Mouse (Mus musculus) limb, embryonic 15.5 days (tissue): ENCODE data around the gene Gid8. TPM values are rescaled to one million over a fixed set of nuclear protein-coding genes. Genes with fewer than 3 reads are reported as not detected.

Experiments
- ATAC-seq: fragments of 200-750 bp; cut with Nextera tagmentation; 2 replicates; pipeline ENCODE4 v1.8.0; 2017; ENCODE audit warnings: low read depth, moderate TSS enrichment; ENCODE audit not compliant: insufficient number of reproducible peaks, low FRiP score, low TSS enrichment
- H3K27ac ChIP-seq: fragments of 300-500 bp; sonication (generic); 2 replicates; pipeline ENCODE4 v1.5.1; 2015; ENCODE audit warnings: moderate library complexity, mild to moderate bottlenecking, inconsistent platforms
- H3K27me3 ChIP-seq: fragments of 300-500 bp; sonication (generic); 2 replicates; pipeline ENCODE4 v1.6.1; 2015; ENCODE audit warnings: inconsistent platforms
- H3K36me3 ChIP-seq: fragments of 300-500 bp; sonication (generic); 2 replicates; pipeline ENCODE4 v1.6.1; 2015; ENCODE audit warnings: inconsistent platforms
- H3K4me1 ChIP-seq: fragments of 300-500 bp; sonication (generic); 2 replicates; pipeline ENCODE4 v1.6.1; 2015; ENCODE audit warnings: inconsistent platforms
- H3K4me2 ChIP-seq: fragments of 300-500 bp; sonication (generic); 2 replicates; pipeline ENCODE4 v1.6.1; 2015; ENCODE audit warnings: mild to moderate bottlenecking, inconsistent platforms
- H3K4me3 ChIP-seq: fragments of 300-500 bp; sonication (generic); 2 replicates; pipeline ENCODE4 v1.5.1; 2015; ENCODE audit warnings: mild to moderate bottlenecking, inconsistent platforms
- H3K9ac ChIP-seq: fragments of 300-500 bp; sonication (generic); 2 replicates; pipeline ENCODE4 v1.6.1; 2015; ENCODE audit warnings: inconsistent platforms
- H3K9me3 ChIP-seq: fragments of 300-500 bp; sonication (generic); 2 replicates; pipeline ENCODE4 v1.6.1; 2016; ENCODE audit warnings: inconsistent platforms
- WGBS: fragments of 180-500 bp; shearing (Covaris S2); methylation state at CpG from one replicate; pipeline ENCODE4 v1.1.7; 2015; 5-methylcytosine and 5-hydroxymethylcytosine counted together
- polyA plus RNA-seq: library from polyadenylated mRNA; unstranded; fragments of >200 nt; fragmentation: Nextera tagmentation; extraction: Ambion mirVana; gene quantifications from 2 replicates; pipeline ENCODE4 v1.2.1, GENCODE M21; 2015

Gid8 gene
- polyA plus RNA-seq = 73.7 and 76.1 TPM in 2 replicates

DNA sequence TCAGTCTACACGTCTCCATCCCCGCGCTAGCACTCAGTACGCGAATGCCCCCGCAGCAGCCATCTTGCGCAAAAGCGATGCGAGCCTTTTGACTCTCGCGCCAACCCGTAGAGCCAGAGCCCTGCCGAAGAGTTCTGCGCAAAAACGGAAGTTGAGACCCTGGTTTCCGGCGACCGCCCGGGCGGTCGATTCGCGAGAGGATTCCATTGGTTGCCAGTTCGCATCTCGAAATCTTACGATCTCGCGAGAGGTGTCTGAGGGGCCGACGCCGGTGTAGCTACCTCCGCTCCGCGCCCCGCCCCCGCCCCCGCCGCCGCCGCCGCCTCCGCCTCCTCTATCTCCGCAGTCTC, at the start of gene Gid8, which contains the start of gene Dido1:
Gene Gid8, plus strand, starts transcription at position 195 of the 350 bp plus-strand sequence.
Gene Dido1, minus strand, starts transcription at position 77 of the 350 bp plus-strand sequence.
- Histone ChIP-seq H3K36me3 (peaks cover 24% of the 10 kb centered on the region), H3K4me1 (peaks cover 18% of the 10 kb centered on the region), H3K27me3 (no peaks in the 10 kb centered on the region), H3K4me2 (peak within 1 kb of the TSS; percentile 68), H3K9ac (peak within 1 kb of the TSS; percentile 100), H3K9me3 (no peaks in the 10 kb centered on the region), H3K4me3 (peak within 1 kb of the TSS; percentile 99), H3K27ac (peak within 1 kb of the TSS; percentile 93)
- ATAC-seq = peak; percentile 93
- under 1% methylated on average over 43 of the region's 43 CpGs for WGBS

DNA sequence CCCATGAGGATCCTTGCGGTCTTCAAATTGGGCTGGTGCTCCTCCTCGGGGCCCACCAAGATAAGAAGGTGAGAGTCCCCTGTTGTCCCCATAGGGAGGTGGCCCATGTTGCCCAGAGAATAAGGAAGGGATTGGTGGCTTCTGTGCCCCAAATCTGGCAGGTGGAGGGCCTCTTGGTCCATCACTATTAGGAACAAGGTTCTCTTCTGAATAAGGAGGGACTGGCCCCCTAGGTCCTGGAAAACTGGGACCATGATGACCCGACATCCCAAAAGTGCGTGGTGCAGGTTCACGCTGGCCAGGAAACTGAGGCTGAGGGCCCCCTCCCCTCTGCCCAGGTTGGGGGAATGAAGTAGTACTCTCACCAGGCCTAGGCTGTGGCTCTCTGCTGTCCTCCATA, 49.4 kb upstream of the Gid8 start:
- no peaks in the 10 kb centered on the region for H3K27me3 ChIP-seq
- no peak overlapping the region for H3K9ac ChIP-seq
- ATAC-seq = no peak
- WGBS = 89% methylated on average over 5 of the region's 5 CpGs
- H3K4me2 ChIP-seq = no peak overlapping the region
- H3K4me1 ChIP-seq = peaks cover 10% of the 10 kb centered on the region; the same call in 1 of the 2 replicates
- H3K27ac ChIP-seq = no peak overlapping the region
- H3K36me3 ChIP-seq = peaks cover 32% of the 10 kb centered on the region
- no peaks in the 10 kb centered on the region for H3K9me3 ChIP-seq
- H3K4me3 ChIP-seq = no peak overlapping the region

DNA sequence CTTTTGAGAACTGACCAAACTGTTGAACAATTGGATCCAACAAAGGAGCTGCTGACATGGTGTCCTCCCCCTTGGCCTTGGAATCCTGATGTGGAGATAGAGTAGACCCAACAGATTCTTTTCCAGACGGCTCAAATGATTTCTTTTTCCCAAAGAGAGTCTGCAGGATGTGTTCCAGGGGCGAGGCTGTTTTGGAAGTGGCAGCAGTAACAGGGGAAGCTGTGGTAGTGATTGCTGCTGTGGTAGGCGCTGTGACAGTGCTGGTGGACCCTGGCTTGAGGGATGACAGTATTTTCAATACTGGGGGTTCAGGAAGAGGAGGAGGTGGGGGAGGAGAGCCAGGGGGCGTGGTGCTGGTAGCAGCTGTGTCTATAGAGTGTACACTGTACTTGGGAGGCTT, 47.9 kb upstream of the Gid8 start:
- WGBS = 83% methylated on average over 4 of the region's 4 CpGs
- H3K27ac ChIP-seq = no peak overlapping the region
- no peaks in the 10 kb centered on the region for H3K27me3 ChIP-seq
- H3K9ac ChIP-seq = no peak overlapping the region
- ATAC-seq = no peak
- peaks cover 10% of the 10 kb centered on the region; the same call in 1 of the 2 replicates for H3K4me1 ChIP-seq
- H3K4me3 ChIP-seq = no peak overlapping the region
- no peaks in the 10 kb centered on the region for H3K9me3 ChIP-seq
- H3K4me2 ChIP-seq = no peak overlapping the region
- peaks cover 46% of the 10 kb centered on the region for H3K36me3 ChIP-seq

DNA sequence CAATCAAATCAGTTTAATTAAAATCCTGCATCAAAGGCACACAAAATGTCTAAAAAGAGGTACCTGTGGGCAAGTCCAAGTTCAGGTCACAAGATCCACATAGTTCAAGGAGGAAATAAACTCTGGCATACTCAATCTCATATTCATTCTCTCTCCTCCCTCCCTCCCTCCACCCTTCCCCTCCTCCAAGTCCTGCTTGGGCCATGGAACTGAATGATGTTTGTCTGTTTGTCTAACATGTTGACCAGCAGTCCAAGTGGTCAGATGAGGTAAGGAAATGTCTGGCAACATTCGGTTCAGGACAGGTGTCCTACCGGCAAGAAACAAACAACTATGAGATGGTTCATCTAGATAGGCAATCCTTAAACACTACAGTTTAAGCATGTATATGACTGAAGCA, 33.2 kb upstream of the Gid8 start:
- Histone ChIP-seq H3K27me3 (no peaks in the 10 kb centered on the region), H3K4me3 (no peak overlapping the region), H3K4me2 (no peak overlapping the region), H3K4me1 (peaks cover 2% of the 10 kb centered on the region; the same call in 1 of the 2 replicates), H3K36me3 (peaks cover 46% of the 10 kb centered on the region), H3K27ac (no peak overlapping the region), H3K9ac (no peak overlapping the region), H3K9me3 (no peaks in the 10 kb centered on the region)
- WGBS = 92% methylated on average over 2 of the region's 2 CpGs
- ATAC-seq = no peak

DNA sequence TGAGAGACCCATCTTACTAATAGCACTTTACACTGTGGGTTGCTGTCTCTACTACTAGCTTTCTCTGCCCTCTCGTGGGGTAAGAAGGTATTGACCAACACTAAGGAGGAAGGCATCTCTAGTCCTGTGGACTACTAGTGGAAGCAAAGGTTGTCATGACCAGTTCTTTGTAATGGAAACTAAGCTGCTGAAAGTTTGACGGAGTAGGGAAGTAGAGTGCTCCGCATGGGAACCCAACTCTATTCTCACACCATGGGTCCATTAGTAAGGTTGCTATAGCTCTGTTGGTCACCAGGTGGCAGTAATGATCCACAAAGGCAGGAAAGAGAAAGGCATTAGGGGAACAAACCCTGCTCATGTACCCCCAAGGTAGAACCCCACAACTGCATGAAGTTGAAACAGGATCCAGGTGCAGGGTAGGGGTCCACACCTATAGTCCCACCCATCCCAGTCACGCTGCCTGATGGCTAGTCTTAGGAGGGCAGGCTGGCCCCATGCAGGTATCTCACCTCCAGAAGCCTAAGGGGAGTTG, 31.2 kb upstream of the Gid8 start:
- peaks cover 46% of the 10 kb centered on the region for H3K36me3 ChIP-seq
- no peak overlapping the region for H3K4me2 ChIP-seq
- no peaks in the 10 kb centered on the region for H3K27me3 ChIP-seq
- H3K9ac ChIP-seq = no peak overlapping the region
- peaks cover 2% of the 10 kb centered on the region; the same call in 1 of the 2 replicates for H3K4me1 ChIP-seq
- 28% methylated on average over 4 of the region's 4 CpGs for WGBS
- no peak overlapping the region for H3K27ac ChIP-seq
- peak; percentile 50; the same call in 1 of the 2 replicates for ATAC-seq
- no peak overlapping the region for H3K4me3 ChIP-seq
- H3K9me3 ChIP-seq = no peaks in the 10 kb centered on the region

DNA sequence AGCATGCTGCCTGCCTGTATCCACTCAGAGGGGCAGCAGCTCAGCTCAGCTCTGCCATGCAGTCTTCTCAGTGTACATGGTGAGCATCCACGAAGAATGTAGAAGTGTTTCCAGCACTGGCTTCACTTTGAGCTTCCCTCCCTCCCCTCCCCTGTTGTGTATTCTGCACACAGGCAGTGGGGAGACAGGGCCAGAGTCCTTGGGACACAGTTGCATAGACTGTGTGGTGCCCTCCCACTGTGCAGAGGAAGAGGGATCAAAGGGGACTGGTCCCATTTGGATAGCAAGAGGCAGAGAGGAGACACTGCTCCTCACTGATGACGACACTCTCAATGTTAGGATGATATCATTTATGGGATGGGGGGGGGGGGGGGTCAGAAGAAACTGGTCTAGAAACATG, 28.7 kb upstream of the Gid8 start:
- ATAC-seq = no peak
- no peaks in the 10 kb centered on the region for H3K27me3 ChIP-seq
- no peak overlapping the region for H3K9ac ChIP-seq
- peaks cover 2% of the 10 kb centered on the region; the same call in 1 of the 2 replicates for H3K4me1 ChIP-seq
- H3K4me2 ChIP-seq = no peak overlapping the region
- peaks cover 58% of the 10 kb centered on the region for H3K36me3 ChIP-seq
- H3K4me3 ChIP-seq = no peak overlapping the region
- no peaks in the 10 kb centered on the region for H3K9me3 ChIP-seq
- H3K27ac ChIP-seq = no peak overlapping the region
- 70% methylated on average over 2 of the region's 2 CpGs for WGBS

DNA sequence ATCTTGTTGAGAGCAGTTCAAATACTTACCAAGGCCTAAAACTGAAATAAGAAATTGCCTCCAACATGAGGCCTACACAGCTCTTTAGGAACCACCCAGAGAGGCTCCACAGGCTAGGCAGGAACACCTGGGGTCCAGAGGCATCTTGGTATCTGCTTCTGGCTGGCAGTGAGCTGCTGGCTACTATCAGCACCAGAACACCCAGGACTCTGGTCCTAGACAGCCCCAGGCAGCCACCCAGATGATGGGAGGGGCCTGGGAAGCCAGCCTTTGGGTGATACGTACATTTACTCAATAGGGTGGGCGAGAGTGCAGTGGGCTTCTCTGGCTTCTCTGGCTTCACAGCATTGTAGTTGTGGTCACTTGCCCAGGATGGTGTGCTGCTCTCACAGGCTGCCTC, 26.4 kb upstream of the Gid8 start:
- WGBS = 83% methylated on average over 2 of the region's 2 CpGs

DNA sequence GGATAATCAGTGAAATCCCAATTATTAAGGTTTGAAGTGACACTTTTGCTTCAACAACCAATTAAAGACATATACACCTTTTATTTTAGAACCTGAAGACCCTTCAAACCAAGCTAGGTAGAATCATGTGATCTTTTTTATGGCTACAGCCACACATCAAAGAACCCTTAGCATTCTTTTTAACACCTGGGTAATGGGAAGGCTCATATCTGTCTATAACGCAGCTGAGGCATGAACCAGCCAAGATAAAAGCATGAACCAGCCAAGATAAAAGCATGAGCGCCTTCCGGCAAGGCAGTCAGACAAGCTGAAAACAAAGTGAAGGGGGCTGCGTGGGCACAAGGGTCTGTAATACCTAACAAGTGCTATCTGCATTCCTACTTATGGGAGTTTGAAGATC, 25.9 kb upstream of the Gid8 start:
- Histone ChIP-seq H3K36me3 (peaks cover 85% of the 10 kb centered on the region), H3K4me2 (no peak overlapping the region), H3K27me3 (no peaks in the 10 kb centered on the region), H3K27ac (no peak overlapping the region), H3K9ac (no peak overlapping the region), H3K4me1 (no peaks in the 10 kb centered on the region), H3K4me3 (no peak overlapping the region), H3K9me3 (no peaks in the 10 kb centered on the region)
- ATAC-seq = no peak
- 92% methylated on average over 4 of the region's 4 CpGs for WGBS

More for the DNA sequence above, 26.4 kb upstream of the Gid8 start:
- Histone ChIP-seq H3K9ac (no peak overlapping the region), H3K36me3 (peaks cover 80% of the 10 kb centered on the region), H3K27me3 (no peaks in the 10 kb centered on the region), H3K9me3 (no peaks in the 10 kb centered on the region), H3K4me2 (no peak overlapping the region), H3K4me3 (no peak overlapping the region), H3K27ac (no peak overlapping the region), H3K4me1 (peaks cover 2% of the 10 kb centered on the region; the same call in 1 of the 2 replicates)
- no peak for ATAC-seq

DNA sequence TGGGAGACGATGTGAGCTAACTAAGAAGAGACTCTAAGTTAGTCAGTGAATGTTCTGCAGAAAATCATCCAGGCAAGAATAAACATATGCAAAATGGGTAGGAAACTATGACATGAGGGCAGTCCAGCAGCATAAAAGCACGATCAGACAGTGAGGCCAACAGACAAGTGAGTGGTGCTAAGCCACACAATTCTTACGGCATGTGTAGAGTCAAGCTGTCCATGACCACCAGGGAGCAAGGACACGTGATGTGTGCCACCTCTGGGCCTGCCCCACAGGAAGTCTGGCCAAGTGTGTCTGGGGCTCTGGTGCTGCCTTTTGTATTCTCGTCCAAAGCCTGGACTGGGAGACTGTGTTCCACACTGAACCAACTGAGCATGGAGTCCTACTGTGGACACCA, 20.1 kb upstream of the Gid8 start:
- Histone ChIP-seq H3K4me2 (no peak overlapping the region), H3K4me3 (no peak overlapping the region), H3K9ac (no peak overlapping the region), H3K4me1 (peaks cover 4% of the 10 kb centered on the region; the same call in 1 of the 2 replicates), H3K27me3 (no peaks in the 10 kb centered on the region), H3K27ac (no peak overlapping the region), H3K9me3 (no peaks in the 10 kb centered on the region), H3K36me3 (peaks cover 61% of the 10 kb centered on the region)
- 84% methylated on average over 5 of the region's 5 CpGs for WGBS
- ATAC-seq = no peak

DNA sequence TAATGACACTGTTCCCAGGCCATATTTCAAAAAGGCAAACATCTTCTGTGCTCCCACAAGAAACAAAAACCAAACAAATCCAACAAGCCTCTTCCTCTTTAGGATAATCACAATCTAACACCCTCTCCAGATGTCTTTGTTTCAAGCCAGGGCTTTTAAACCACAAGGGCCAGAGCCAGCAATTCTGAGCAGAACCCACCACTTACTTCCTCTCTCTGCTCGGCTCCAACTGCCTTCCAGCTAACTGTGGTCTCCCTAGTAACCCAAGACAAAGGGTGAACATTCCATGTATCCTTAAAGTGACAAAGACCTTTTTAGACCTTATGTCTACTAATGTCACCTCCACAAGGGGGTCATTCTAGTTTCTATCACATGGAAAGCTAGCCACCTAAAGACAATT, 17.3 kb upstream of the Gid8 start:
- Histone ChIP-seq H3K27ac (peak overlapping the region; percentile 6), H3K9ac (no peak overlapping the region), H3K4me1 (peaks cover 7% of the 10 kb centered on the region; the same call in 1 of the 2 replicates), H3K9me3 (no peaks in the 10 kb centered on the region), H3K27me3 (no peaks in the 10 kb centered on the region), H3K4me3 (no peak overlapping the region), H3K36me3 (peaks cover 34% of the 10 kb centered on the region), H3K4me2 (no peak overlapping the region)
- no peak for ATAC-seq
- WGBS = 3% methylated on average over 1 of the region's 1 CpGs

DNA sequence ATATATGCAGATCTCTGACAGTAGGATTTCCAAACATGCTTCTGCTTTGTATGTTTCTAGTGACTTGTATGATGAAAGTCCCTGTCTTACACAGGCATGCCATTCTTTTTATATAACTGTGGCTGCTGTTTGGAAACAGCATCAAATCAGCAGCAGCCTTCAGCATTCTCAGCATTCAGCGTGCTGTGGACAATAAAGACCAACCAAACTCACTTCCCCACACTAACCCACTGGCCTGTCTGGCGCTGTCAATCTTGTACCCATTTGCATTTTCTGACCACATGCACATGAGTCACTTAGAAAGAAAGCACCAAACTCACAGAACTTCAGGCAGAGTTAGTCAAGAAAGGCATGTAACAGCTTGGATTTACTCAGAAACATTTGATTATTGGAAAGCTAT, 14.7 kb upstream of the Gid8 start:
- Histone ChIP-seq H3K9ac (no peak overlapping the region), H3K27me3 (no peaks in the 10 kb centered on the region), H3K4me3 (no peak overlapping the region), H3K27ac (no peak overlapping the region), H3K9me3 (no peaks in the 10 kb centered on the region), H3K4me2 (no peak overlapping the region), H3K4me1 (peaks cover 18% of the 10 kb centered on the region), H3K36me3 (peaks cover 9% of the 10 kb centered on the region)
- ATAC-seq = no peak
- 90% methylated on average over 2 of the region's 2 CpGs for WGBS

DNA sequence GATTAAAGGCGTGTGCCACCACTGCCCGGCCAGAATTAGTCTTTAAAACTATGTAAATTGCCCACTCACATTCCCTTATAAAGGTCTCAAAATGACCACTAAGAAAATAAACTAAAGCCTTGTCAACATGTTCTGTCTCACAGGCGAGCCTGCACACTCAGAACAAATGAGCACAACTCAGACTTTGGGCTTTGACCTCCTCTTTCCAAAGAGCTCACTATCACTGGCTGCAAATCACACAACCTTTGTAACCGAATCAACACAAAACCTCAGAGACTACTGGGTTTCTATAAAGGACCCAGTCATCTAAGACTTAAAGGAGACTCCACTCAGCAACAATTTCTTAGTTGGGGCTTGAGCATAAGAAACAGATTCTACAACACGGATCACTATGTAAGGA, 9.5 kb upstream of the Gid8 start:
- H3K4me1 ChIP-seq = peaks cover 43% of the 10 kb centered on the region
- H3K4me3 ChIP-seq = peak overlapping the region; percentile 81
- WGBS = 74% methylated on average over 5 of the region's 5 CpGs
- H3K9me3 ChIP-seq = no peaks in the 10 kb centered on the region
- no peak overlapping the region for H3K9ac ChIP-seq
- peaks cover 2% of the 10 kb centered on the region; the same call in 1 of the 2 replicates for H3K36me3 ChIP-seq
- no peak for ATAC-seq
- H3K27me3 ChIP-seq = no peaks in the 10 kb centered on the region
- H3K4me2 ChIP-seq = peak overlapping the region; percentile 89
- no peak overlapping the region for H3K27ac ChIP-seq
